In genomic region chr11:101785143-101785851, GRCm38 (mm10) we compare ENCODE assay signal across 8 mouse cellular contexts. TPM values are rescaled to one million over a fixed set of nuclear protein-coding genes. Genes with fewer than 3 reads are reported as not detected.
DNase-seq lines count a peak whose midpoint lies in the region.

Gene Etv4, minus strand, starts transcription at chr11:101785371.

- H3K4me1 ChIP-seq in megakaryocyte, embryonic 14.5 days: peaks cover 27% of the 10 kb centered on the region

- peak within 1 kb of the TSS; percentile 93 for H3K4me3 ChIP-seq in megakaryocyte, embryonic 14.5 days (replicated peaks)

- H3K27me3 ChIP-seq in megakaryocyte, embryonic 14.5 days (replicated peaks): peaks cover 88% of the 10 kb centered on the region

- no peaks in the 10 kb centered on the region for H3K36me3 ChIP-seq in megakaryocyte, embryonic 14.5 days (replicated peaks; ENCODE audit: low read length)

- DNase-seq in T-cell, adult 2 months (ENCODE audit: low spot score): peak; percentile 86
- peak; percentile 77 to 87 for DNase-seq in cerebellum, postnatal 36 days
- peak; percentile 58 to 67 for DNase-seq in gastrocnemius, adult 8-10 months (ENCODE audit: low spot score in 2 of 2)
- DNase-seq in hindlimb bud, embryonic 11.5 days (ENCODE audit: extremely low spot score, low read depth, low spot score): peak; percentile 83
- peak; percentile 67 to 90 for DNase-seq in left cerebral cortex, adult 8-10 months (ENCODE audit: low spot score in 2 of 2)
- peak; percentile 89 for DNase-seq in right cerebral cortex, postnatal 14 days
- DNase-seq in urinary bladder, postnatal 36 days (ENCODE audit: low spot score in 2 of 2): peak; percentile 64 to 82

- H3K9me3 ChIP-seq in megakaryocyte, embryonic 14.5 days: no peaks in the 10 kb centered on the region

RNA-seq across cellular contexts. Expression of gene Etv4, which starts in this region (rescaled TPM):
- total RNA-seq in gastrocnemius, adult 8-10 months (2022): 1 to 10 TPM; 1.1 to 1.9 (median 1.5) TPM
- 10 to 100 TPM; 10.2 to 13.5 (median 11.1) TPM for total RNA-seq in left cerebral cortex, adult 8-10 months (2022)
- 12.0 and 22.5 TPM in 2 replicates for polyA plus RNA-seq in megakaryocyte, embryonic 14.5 days (2012; ENCODE audit: insufficient read depth, low replicate concordance)

Comparison
In these comparisons a context has a peak if more than half of its experiments do, and no peak if none do; other contexts are left out.
1. Peak in every context shown above with its lines: DNase-seq and H3K4me3 ChIP-seq.